Mouse (Mus musculus) midbrain, embryonic 11.5 days (tissue): ENCODE data around the gene Epha10. TPM values are rescaled to one million over a fixed set of nuclear protein-coding genes. Genes with fewer than 3 reads are reported as not detected.

Source experiments
- ATAC-seq: fragments of 200-750 bp; cut with Nextera tagmentation; 2 replicates; pipeline ENCODE4 v1.8.0; 2017; ENCODE audit warnings: moderate TSS enrichment, moderate library complexity; ENCODE audit not compliant: low FRiP score
- DNase-seq: peaks from one replicate; pipeline ENCODE4 v3.0.0; 2015; ENCODE audit warnings: low spot score; ENCODE audit errors: missing footprints
- H3K27ac ChIP-seq: fragments of 300-500 bp; sonication (generic); 2 replicates; pipeline ENCODE4 v1.5.1; 2014; ENCODE audit warnings: low read depth, low read length
- H3K27me3 ChIP-seq: fragments of 300-500 bp; sonication (generic); 2 replicates; pipeline ENCODE4 v1.6.1; 2014; ENCODE audit warnings: mild to moderate bottlenecking, low read length, moderate library complexity, mixed read lengths; ENCODE audit not compliant: control insufficient read depth, insufficient read depth
- H3K36me3 ChIP-seq: fragments of 300-500 bp; sonication (generic); 2 replicates; pipeline ENCODE4 v1.6.1; 2014; ENCODE audit warnings: mild to moderate bottlenecking, low read length, moderate library complexity, mixed read lengths; ENCODE audit not compliant: control insufficient read depth, insufficient read depth
- H3K4me1 ChIP-seq: fragments of 300-500 bp; sonication (generic); 2 replicates; pipeline ENCODE4 v1.6.1; 2014; ENCODE audit warnings: low read length; ENCODE audit not compliant: control insufficient read depth, insufficient read depth
- H3K4me2 ChIP-seq: fragments of 300-500 bp; sonication (generic); 2 replicates; pipeline ENCODE4 v1.6.1; 2014; ENCODE audit warnings: mild to moderate bottlenecking, moderate library complexity
- H3K4me3 ChIP-seq: fragments of 300-500 bp; sonication (generic); 2 replicates; pipeline ENCODE4 v1.5.1; 2014; ENCODE audit warnings: low read depth, low read length
- H3K9ac ChIP-seq: fragments of 300-500 bp; sonication (generic); 2 replicates; pipeline ENCODE4 v1.6.1; 2014; ENCODE audit warnings: low read length
- H3K9me3 ChIP-seq: fragments of 300-500 bp; sonication (generic); 2 replicates; pipeline ENCODE4 v1.6.1; 2016; ENCODE audit warnings: low read length; ENCODE audit not compliant: control insufficient read depth
- WGBS: fragments of 180-500 bp; shearing (Covaris S2); extraction: QIAGEN DNeasy Blood & Tissue Kit; methylation state at CpG from one replicate; pipeline ENCODE4 v1.1.7; 2014; 5-methylcytosine and 5-hydroxymethylcytosine counted together
- polyA plus RNA-seq: library from polyadenylated mRNA; unstranded; fragments of >200 nt; fragmentation: Nextera tagmentation; extraction: Ambion mirVana; gene quantifications from 2 replicates; pipeline ENCODE4 v1.2.1, GENCODE M21; 2014

Epha10 gene
- polyA plus RNA-seq, 1 experiment from 2014 or later = 4.7 TPM

GRCm38 (mm10) chr4:124950181-124951035, 69.7 kb downstream of the Epha10 start:
- Histone ChIP-seq H3K9ac (no peak overlapping the region), H3K4me2 (no peak overlapping the region), H3K27me3 (no peaks in the 10 kb centered on the region), H3K9me3 (no peaks in the 10 kb centered on the region), H3K4me3 (no peak overlapping the region), H3K27ac (no peak overlapping the region), H3K36me3 (no peaks in the 10 kb centered on the region), H3K4me1 (no peaks in the 10 kb centered on the region)
- WGBS = 89% methylated on average over 21 of the region's 21 CpGs
- DNase-seq (peak; percentile 64), ATAC-seq (no peak)

GRCm38 (mm10) chr4:124951036-124951433, 70.3 kb downstream of the Epha10 start:
- Histone ChIP-seq H3K27me3 (no peaks in the 10 kb centered on the region), H3K9ac (no peak overlapping the region), H3K9me3 (no peaks in the 10 kb centered on the region), H3K27ac (no peak overlapping the region), H3K4me1 (no peaks in the 10 kb centered on the region), H3K4me3 (no peak overlapping the region), H3K36me3 (no peaks in the 10 kb centered on the region), H3K4me2 (no peak overlapping the region)
- no peak for ATAC-seq
- DNase-seq = peak; percentile 79
- WGBS = 53% methylated on average over 10 of the region's 10 CpGs

- Histone ChIP-seq H3K4me1 (no peaks in the 10 kb centered on the region), H3K9ac (no peak overlapping the region), H3K36me3 (no peaks in the 10 kb centered on the region), H3K4me2 (no peak overlapping the region), H3K27ac (no peak overlapping the region), H3K9me3 (no peaks in the 10 kb centered on the region), H3K27me3 (no peaks in the 10 kb centered on the region), H3K4me3 (no peak overlapping the region)
- ATAC-seq (no peak), DNase-seq (no peak)
- WGBS = 77% methylated on average over 4 of the region's 4 CpGs
These were observed 72.8 kb downstream of the Epha10 start for GRCm38 (mm10) chr4:124953546-124953945.

- ATAC-seq = no peak
- Histone ChIP-seq H3K27ac (no peak overlapping the region), H3K4me1 (no peaks in the 10 kb centered on the region), H3K36me3 (no peaks in the 10 kb centered on the region), H3K4me2 (no peak overlapping the region), H3K9ac (no peak overlapping the region), H3K27me3 (no peaks in the 10 kb centered on the region), H3K9me3 (no peaks in the 10 kb centered on the region), H3K4me3 (no peak overlapping the region)
- DNase-seq = no peak
- 82% methylated on average over 2 of the region's 2 CpGs for WGBS
These were observed 76.6 kb downstream of the Epha10 start for GRCm38 (mm10) chr4:124957284-124957683.

- ATAC-seq (no peak), DNase-seq (no peak)
- Histone ChIP-seq H3K27ac (no peak overlapping the region), H3K9me3 (no peaks in the 10 kb centered on the region), H3K4me2 (no peak overlapping the region), H3K4me1 (no peaks in the 10 kb centered on the region), H3K4me3 (no peak overlapping the region), H3K27me3 (no peaks in the 10 kb centered on the region), H3K36me3 (no peaks in the 10 kb centered on the region), H3K9ac (no peak overlapping the region)
- 67% methylated on average over 11 of the region's 11 CpGs for WGBS
These were observed 78.4 kb downstream of the Epha10 start for GRCm38 (mm10) chr4:124959062-124959461.

- no peak overlapping the region for H3K4me3 ChIP-seq
- no peaks in the 10 kb centered on the region for H3K27me3 ChIP-seq
- no peak overlapping the region for H3K4me2 ChIP-seq
- ATAC-seq = no peak
- H3K4me1 ChIP-seq = peaks cover 7% of the 10 kb centered on the region
- no peaks in the 10 kb centered on the region for H3K36me3 ChIP-seq
- no peaks in the 10 kb centered on the region for H3K9me3 ChIP-seq
- no peak overlapping the region for H3K9ac ChIP-seq
- H3K27ac ChIP-seq = no peak overlapping the region
- WGBS = 90% methylated on average over 11 of the region's 11 CpGs
- DNase-seq = no peak
These were observed 80.2 kb downstream of the Epha10 start for GRCm38 (mm10) chr4:124960940-124961339.

GRCm38 (mm10) chr4:124962576-124962975, 81.9 kb downstream of the Epha10 start:
- 55% methylated on average over 11 of the region's 11 CpGs for WGBS
- Histone ChIP-seq H3K36me3 (no peaks in the 10 kb centered on the region), H3K27me3 (no peaks in the 10 kb centered on the region), H3K9me3 (no peaks in the 10 kb centered on the region), H3K4me2 (no peak overlapping the region), H3K27ac (no peak overlapping the region), H3K4me3 (no peak overlapping the region), H3K4me1 (peaks cover 7% of the 10 kb centered on the region), H3K9ac (no peak overlapping the region)
- DNase-seq (no peak), ATAC-seq (no peak)

GRCm38 (mm10) chr4:124964912-124965599, 84.4 kb downstream of the Epha10 start:
- H3K4me2 ChIP-seq = peak overlapping the region; percentile 22; the same call in 1 of the 2 replicates
- H3K9me3 ChIP-seq = no peaks in the 10 kb centered on the region
- H3K9ac ChIP-seq = peak overlapping the region; percentile 26
- DNase-seq (peak; percentile 89), ATAC-seq (peak; percentile 92)
- H3K27ac ChIP-seq = peak overlapping the region; percentile 55
- peaks cover 12% of the 10 kb centered on the region for H3K4me1 ChIP-seq
- no peaks in the 10 kb centered on the region for H3K36me3 ChIP-seq
- H3K27me3 ChIP-seq = no peaks in the 10 kb centered on the region
- no peak overlapping the region for H3K4me3 ChIP-seq
- WGBS = 5% methylated on average over 8 of the region's 8 CpGs
